Mouse (Mus musculus) limb, embryonic 12.5 days (tissue): ENCODE measurements around the gene Tmc1. TPM values are rescaled to one million over a fixed set of nuclear protein-coding genes. Genes with fewer than 3 reads are reported as not detected.

Experiments
- polyA plus RNA-seq: library from polyadenylated mRNA; unstranded; fragments of >200 nt; fragmentation: Nextera tagmentation; extraction: Ambion mirVana; gene quantifications from 2 replicates; pipeline ENCODE4 v1.2.1, GENCODE M21; 2016

Tmc1 gene
- polyA plus RNA-seq, 1 experiment from 2014 or later, result 0.06 TPM

Other genes starting within 250 kb of the Tmc1 start
- 0.67 and 0.68 TPM in 2 replicates for gene Aldh1a7, start 226.6 kb downstream of the Tmc1 start, polyA plus RNA-seq